Mouse (Mus musculus) ovary, postnatal 36 days (tissue): ENCODE measurements around the gene 4931406P16Rik.
"Not testable (repeated sequence)": the region's sequence is repeated elsewhere in the genome, so short reads cannot be mapped to it uniquely, and the experiment has no call there.

Experiments used
- DNase-seq: peaks from one replicate; pipeline ENCODE4 v3.0.0; 2022; ENCODE audit warnings: low spot score, mixed read lengths

Gene 4931406P16Rik

GRCm38 (mm10) chr7:34213281-34213680, 100.1 kb downstream of the 4931406P16Rik start:
- no peak for DNase-seq

- no peak for DNase-seq
Measured at GRCm38 (mm10) chr7:34208027-34208745, 105.2 kb downstream of the 4931406P16Rik start.

GRCm38 (mm10) chr7:34206331-34206730, 107.0 kb downstream of the 4931406P16Rik start:
- no peak for DNase-seq

GRCm38 (mm10) chr7:34202147-34202546, 111.2 kb downstream of the 4931406P16Rik start:
- DNase-seq = not testable (repeated sequence)

- no peak for DNase-seq
Measured at GRCm38 (mm10) chr7:34200829-34201228, 112.5 kb downstream of the 4931406P16Rik start.

- DNase-seq = no peak
Measured at GRCm38 (mm10) chr7:34198346-34198745, 115.0 kb downstream of the 4931406P16Rik start.

GRCm38 (mm10) chr7:34196132-34197128, 116.9 kb downstream of the 4931406P16Rik start, which contains the start of gene Pdcd2l:
Gene Pdcd2l, minus strand, starts transcription at chr7:34196661.
- DNase-seq = peak; percentile 91

- DNase-seq = no peak
Measured at GRCm38 (mm10) chr7:34195632-34196031, 117.7 kb downstream of the 4931406P16Rik start.

- DNase-seq = no peak
Measured at GRCm38 (mm10) chr7:34192825-34193224, 120.5 kb downstream of the 4931406P16Rik start.

GRCm38 (mm10) chr7:34189376-34189989, 123.9 kb downstream of the 4931406P16Rik start:
- DNase-seq = no peak
